Mouse (Mus musculus) Patski (cell line): ENCODE data around the gene Galns. TPM values are rescaled to one million over a fixed set of nuclear protein-coding genes. Genes with fewer than 3 reads are reported as not detected.
"Not testable (repeated sequence)": the region's sequence is repeated elsewhere in the genome, so short reads cannot be mapped to it uniquely, and the experiment has no call there.

ENCODE experiments used
- ATAC-seq: fragments of 100-300 bp; one replicate; pipeline ENCODE4 v1.8.0; 2021
- CTCF ChIA-PET: fragments of 350-600 bp; sonication (Branson Sonifier 250); formaldehyde crosslinking; loops from one replicate; lab custom pipeline; 2022; ENCODE audit warnings: inconsistent platforms; lab: Charles Lee
- POLR2A ChIA-PET: fragments of 350-600 bp; sonication (Branson Sonifier 250); formaldehyde crosslinking; loops from one replicate; lab custom pipeline; 2022; ENCODE audit warnings: antibody characterized with exemption, inconsistent platforms; lab: Charles Lee
- DNase-seq: peaks from one replicate; pipeline ENCODE4 v3.0.0-alpha.2; 2011; ENCODE audit warnings: low read depth, low spot score
- H3K27me3 ChIP-seq: fragments of 371-371 bp; one replicate; pipeline ENCODE4 v1.5.1; 2021
- CTCF ChIP-seq: fragments of 100-300 bp; IDR thresholded peaks from one replicate; pipeline ENCODE4 v1.5.1; 2021
- in situ Hi-C: fragments of 300-500 bp; cut with MboI; formaldehyde crosslinking; loops from 3 replicates; pipeline ENCODE4 v1.11.1; 2018; ENCODE audit warnings: low pct_unique_long_range_greater_than_20kb, mixed read lengths
- polyA plus RNA-seq: library from polyadenylated mRNA; unstranded; gene quantifications from one replicate; pipeline ENCODE4 v1.2.3, GENCODE M21; 2021

Galns gene
- polyA plus RNA-seq, 1 experiment from 2014 or later, result 60.3 TPM

DNA sequence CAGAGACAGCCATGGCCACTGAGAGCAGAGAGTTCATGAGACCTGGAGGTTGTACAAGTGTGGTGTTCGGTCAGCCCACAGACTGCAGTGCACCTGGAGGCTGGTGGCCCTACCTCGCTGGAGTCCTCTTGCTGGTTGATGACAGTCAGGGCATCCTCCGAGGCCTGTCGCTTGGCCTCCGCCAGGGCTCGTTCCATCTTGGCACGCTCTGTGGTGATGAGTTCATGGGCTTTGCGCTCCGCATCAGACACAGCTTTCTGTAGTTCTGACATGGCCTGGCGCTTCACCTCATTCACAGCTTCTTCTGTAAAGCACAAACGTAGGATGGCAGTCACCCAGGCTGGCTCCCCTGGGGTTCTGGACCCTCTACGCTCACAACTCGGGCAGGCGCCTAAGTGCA is 21.9 kb upstream of the Galns start:
- TF ChIP-seq CTCF, result no peak
- POLR2A ChIA-PET, result no interaction called here
- ATAC-seq, result no peak
- CTCF ChIA-PET, result no interaction called here
- DNase-seq, result no peak
- in situ Hi-C loops, result no loop called here
- peaks cover 18% of the 10 kb centered on the region for H3K27me3 ChIP-seq

DNA sequence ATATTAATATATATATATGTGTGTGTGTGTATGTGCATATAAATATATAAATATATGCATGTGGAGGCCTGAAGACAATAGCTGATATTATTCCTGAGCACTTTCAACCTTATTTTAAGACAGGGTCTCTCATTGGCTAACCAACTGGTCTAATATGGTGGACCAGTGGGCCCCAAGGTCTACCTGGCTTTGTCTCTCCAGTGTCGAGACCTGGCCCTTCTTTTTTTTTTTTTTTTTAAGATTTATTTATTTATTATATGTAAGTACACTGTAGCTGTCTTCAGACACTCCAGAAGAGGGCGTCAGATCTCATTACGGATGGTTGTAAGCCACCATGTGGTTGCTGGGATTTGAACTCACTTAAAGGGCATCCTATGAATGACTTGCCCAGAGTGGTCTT is 20.9 kb upstream of the Galns start:
- in situ Hi-C loops, DNase-seq, POLR2A ChIA-PET, ATAC-seq: not testable (repeated sequence)
- peaks cover 18% of the 10 kb centered on the region for H3K27me3 ChIP-seq
- CTCF ChIA-PET, result interaction anchor here (1.2 kb wide), 2 partner anchors 10 to 11 kb away, joined by 3 read pairs; no protein-coding TSS in a partner anchor

DNA sequence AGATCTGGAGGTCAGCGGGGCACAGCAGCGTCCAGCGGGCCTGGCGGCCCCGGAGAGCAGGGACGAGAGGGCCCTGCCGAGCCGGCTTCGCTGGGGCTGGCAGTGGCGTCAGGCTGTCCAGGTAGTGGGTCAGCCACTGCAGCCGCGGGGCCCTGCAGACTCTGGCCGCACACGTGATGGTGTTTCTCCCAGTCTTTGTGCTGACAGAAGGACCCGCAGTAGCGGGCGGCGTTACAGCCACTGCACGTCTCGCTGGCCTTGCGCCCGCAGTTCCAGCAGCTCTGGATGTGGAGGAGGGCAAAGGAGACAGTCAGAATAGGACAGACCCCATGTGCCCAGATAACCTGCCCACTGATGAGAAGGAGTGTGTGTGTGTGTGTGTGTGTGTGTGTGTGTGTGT is 19.4 kb upstream of the Galns start:
- CTCF ChIA-PET, result interaction anchor here (1.2 kb wide), 1 partner anchor 11 kb away, joined by 3 read pairs; no protein-coding TSS in a partner anchor
- in situ Hi-C loops, result no loop called here
- no peak for TF ChIP-seq CTCF
- peaks cover 18% of the 10 kb centered on the region for H3K27me3 ChIP-seq
- ATAC-seq (no peak), DNase-seq (no peak)
- POLR2A ChIA-PET, result no interaction called here

DNA sequence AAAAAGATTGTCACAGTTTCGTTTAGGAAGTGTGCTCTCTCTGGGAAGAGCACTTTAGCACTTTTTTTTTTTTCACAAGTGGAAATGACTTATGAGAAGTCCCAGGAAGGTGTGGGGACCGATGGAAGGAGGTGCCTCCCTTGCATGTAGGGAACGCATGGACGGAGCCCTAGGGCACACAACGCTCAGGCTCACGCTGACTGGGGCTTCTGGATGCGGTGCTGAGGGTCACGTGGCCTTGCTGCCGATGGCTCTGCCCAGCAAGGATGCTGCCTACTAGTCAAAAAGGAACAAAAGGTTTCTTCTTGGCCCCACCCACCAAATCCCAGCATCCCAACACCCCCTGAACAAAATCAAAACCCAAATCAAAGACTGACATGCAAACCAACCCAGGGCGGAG is 18.1 kb upstream of the Galns start:
- TF ChIP-seq CTCF, result no peak
- peaks cover 18% of the 10 kb centered on the region for H3K27me3 ChIP-seq
- in situ Hi-C loops, result no loop called here
- ChIA-PET POLR2A (no interaction called here), CTCF (no interaction called here)
- ATAC-seq, result no peak
- DNase-seq, result no peak

DNA sequence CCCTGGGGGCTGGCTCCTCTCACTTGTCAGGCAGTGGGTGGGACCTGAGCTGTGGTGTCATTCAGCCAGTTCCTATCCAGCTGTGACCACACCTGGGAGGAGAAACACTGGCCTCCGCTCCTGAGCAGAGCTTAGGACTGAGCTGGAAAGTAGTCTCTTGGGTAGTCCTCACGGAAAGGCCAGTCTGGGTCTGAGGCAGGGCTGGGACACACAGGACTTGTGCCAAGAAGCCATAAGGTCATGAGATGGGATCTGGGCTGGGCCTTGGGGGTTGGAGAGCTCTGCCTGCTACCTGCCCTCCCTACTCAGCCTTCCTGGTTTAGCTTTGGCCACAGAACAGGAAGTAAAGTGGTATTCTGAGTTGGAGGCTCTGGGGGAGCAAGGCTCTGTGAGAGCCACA is 15.6 kb upstream of the Galns start:
- CTCF ChIA-PET, result no interaction called here
- in situ Hi-C loops, result no loop called here
- no peak for ATAC-seq
- DNase-seq, result no peak
- TF ChIP-seq CTCF, result no peak
- POLR2A ChIA-PET, result no interaction called here
- peaks cover 14% of the 10 kb centered on the region for H3K27me3 ChIP-seq

DNA sequence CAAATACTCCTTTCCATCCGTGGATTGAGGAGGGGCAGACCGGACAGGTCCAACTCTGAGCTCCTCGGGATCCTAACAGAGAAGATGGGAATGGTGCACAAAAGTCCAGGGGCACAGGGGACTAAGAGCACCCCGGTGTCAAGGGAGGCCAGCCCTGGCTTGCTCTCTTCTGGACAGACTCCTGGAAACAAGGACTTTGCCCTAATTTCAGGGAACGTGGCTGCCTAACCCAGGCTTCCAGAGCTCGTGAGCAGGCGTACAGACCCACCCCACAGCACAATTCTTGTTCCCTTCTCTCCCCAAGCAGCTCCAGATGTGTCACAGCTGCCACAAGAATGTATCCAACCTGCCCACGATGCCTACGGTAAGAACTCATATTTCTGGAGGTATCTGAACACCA is 14.5 kb upstream of the Galns start:
- ChIA-PET CTCF (interaction anchor here (1.4 kb wide), 1 partner anchor 15 kb away, joined by 5 read pairs; no protein-coding TSS in a partner anchor), POLR2A (no interaction called here)
- ATAC-seq (no peak), DNase-seq (no peak)
- in situ Hi-C loops, result no loop called here
- TF ChIP-seq CTCF, result no peak
- peaks cover 13% of the 10 kb centered on the region for H3K27me3 ChIP-seq

DNA sequence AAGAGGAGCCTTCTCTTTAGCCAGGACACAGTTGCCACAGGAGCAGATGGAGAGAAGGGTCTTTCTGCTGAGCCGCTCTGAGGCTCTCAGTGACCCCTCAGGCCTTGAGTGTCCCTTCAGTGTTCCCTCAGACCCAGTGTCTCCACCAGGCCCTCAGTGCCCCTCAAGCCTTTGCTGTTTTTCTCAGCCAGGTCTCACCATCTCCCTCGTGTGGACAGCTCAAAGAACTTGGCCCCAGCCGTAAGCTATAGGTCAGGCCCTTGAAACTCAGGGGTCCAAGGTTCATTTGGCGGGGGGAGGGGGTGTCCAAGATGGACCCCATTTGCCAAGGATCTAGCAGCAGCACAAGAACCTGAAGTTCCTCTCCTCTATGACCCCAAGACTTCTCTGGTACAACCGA is 13.4 kb upstream of the Galns start:
- ATAC-seq (no peak), DNase-seq (no peak)
- ChIA-PET POLR2A (no interaction called here), CTCF (no interaction called here)
- TF ChIP-seq CTCF, result no peak
- in situ Hi-C loops, result no loop called here
- peaks cover 4% of the 10 kb centered on the region for H3K27me3 ChIP-seq

DNA sequence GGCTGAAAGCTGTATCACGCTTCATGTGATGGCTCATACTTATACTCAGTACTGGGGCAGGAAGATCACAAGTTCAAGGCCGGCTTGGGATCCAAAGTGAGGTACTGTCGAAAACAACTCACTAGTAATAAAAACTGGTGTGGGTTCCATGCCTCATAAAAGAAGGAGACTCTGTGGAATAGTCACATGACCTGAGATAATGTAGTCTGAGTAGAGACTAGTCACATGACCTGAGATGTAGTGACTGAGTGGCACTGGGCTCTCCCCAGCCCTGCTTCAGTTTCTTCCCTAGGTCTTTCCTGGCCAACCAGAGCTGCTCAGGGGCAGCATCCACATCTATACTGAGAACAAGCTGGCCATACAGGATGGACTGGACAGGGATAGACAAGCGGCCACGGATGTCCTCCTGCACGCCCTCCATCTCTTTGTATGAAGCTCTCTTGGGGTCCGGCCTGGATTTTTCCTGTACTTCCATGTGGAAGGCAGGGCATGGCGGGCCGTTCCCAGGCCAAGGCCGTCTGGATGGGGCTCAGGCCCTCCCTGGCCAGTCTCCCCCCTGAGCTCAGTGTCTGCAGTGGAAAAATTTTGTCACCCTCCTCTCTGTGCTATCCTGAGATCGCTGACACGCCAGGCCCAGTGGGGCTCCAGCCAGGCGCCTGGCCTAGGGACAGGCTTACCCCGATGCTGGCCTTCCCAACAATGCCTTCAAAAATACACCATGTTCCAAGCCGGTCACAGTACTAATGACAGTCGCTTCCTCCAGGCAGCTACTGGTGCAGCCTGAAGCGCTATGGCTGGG is 12.8 kb upstream of the Galns start:
- no peaks in the 10 kb centered on the region for H3K27me3 ChIP-seq
- CTCF ChIA-PET, result no interaction called here
- TF ChIP-seq CTCF, result no peak
- in situ Hi-C loops, result no loop called here
- POLR2A ChIA-PET, result no interaction called here
- ATAC-seq (no peak), DNase-seq (no peak)

DNA sequence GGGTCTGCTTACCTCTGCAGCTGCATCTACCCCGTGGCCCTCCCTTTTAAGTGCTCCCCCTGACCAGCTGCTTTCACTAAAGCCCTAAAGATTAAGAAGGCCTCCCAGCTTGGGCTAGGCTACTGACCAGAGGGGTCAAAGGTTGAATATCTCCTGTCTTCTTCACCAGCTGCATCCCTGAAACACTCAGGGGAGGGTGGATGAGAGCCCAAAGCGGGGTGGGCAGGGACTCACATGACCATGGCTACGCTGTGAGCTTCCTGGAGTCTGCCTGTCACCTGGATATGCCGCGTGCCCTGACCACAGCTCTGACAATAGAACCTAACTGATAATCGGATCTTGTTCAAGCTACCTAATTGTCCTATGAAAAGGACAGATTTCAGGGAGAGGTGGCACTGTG is 11.5 kb upstream of the Galns start, which contains the start of gene Pabpn1l:
Gene Pabpn1l, minus strand, starts transcription at position 13 of the 400 bp plus-strand sequence.
- in situ Hi-C loops, result no loop called here
- no peak for TF ChIP-seq CTCF
- ATAC-seq (no peak), DNase-seq (no peak)
- no peaks in the 10 kb centered on the region for H3K27me3 ChIP-seq
- POLR2A ChIA-PET, result interaction anchor here (0.8 to 0.9 kb wide), 2 partner anchors 11 to 17 kb away, joined by 3 to 4 read pairs; partner anchors contain the start of genes Galns and Trappc2l
- CTCF ChIA-PET, result interaction anchor here (0.9 kb wide), 1 partner anchor 208 kb away, joined by 3 read pairs; no protein-coding TSS in a partner anchor

DNA sequence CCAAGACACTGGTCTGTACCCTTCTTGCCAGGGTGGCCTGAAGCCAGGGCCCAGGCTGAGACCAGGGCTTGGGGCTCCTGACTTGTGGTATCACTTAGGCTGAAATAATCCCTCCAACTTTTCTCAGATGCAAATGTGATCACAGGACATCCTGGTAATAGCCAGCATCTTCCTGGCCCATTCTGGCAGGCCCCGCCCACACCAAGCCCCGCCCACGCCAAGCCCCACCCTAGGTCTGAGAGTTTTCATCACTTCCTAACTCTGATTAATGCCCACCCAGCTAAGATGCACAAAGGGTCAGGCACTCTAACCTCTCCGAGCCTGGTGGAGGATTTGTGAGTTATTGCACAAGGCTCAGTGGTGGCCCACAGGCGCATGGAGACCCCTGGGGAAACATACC is 9.2 kb upstream of the Galns start:
- CTCF ChIA-PET, result interaction anchor here (1.1 kb wide), 1 partner anchor 12 kb away, joined by 3 read pairs; no protein-coding TSS in a partner anchor
- no peak for TF ChIP-seq CTCF
- H3K27me3 ChIP-seq, result no peaks in the 10 kb centered on the region
- no peak for ATAC-seq
- DNase-seq, result no peak
- POLR2A ChIA-PET, result no interaction called here
- in situ Hi-C loops, result no loop called here
